Mouse (Mus musculus): ENCODE measurements around the gene Npas2. TPM values are rescaled to one million over a fixed set of nuclear protein-coding genes. Genes with fewer than 3 reads are reported as not detected.
A peak's percentile ranks its signal among the peaks of the same experiment; 100 is the strongest.

The Npas2 gene
- polyA plus RNA-seq, 1 experiment from 2014 or later, result 1.3 TPM

GRCm38 (mm10) chr1:39212982-39213381 is 19.5 kb downstream of the Npas2 start:
- no peak for DNase-seq (ENCODE audit: low spot score)

GRCm38 (mm10) chr1:39217584-39217983 is 24.1 kb downstream of the Npas2 start:
- no peak for DNase-seq (ENCODE audit: low spot score)

GRCm38 (mm10) chr1:39228401-39228800 is 34.9 kb downstream of the Npas2 start:
- no peak for DNase-seq (ENCODE audit: low spot score)

GRCm38 (mm10) chr1:39230021-39230420 is 36.5 kb downstream of the Npas2 start:
- no peak for DNase-seq (ENCODE audit: low spot score)

- no peak for DNase-seq (ENCODE audit: low spot score)
Observed at GRCm38 (mm10) chr1:39234815-39235449, 41.4 kb downstream of the Npas2 start.

- DNase-seq (ENCODE audit: low spot score), result no peak
Observed at GRCm38 (mm10) chr1:39237503-39238255, 44.1 kb downstream of the Npas2 start.

GRCm38 (mm10) chr1:39240860-39241584 is 47.5 kb downstream of the Npas2 start:
- no peak for DNase-seq (ENCODE audit: low spot score)

- no peak for DNase-seq (ENCODE audit: low spot score)
Observed at GRCm38 (mm10) chr1:39244726-39245125, 51.2 kb downstream of the Npas2 start.

GRCm38 (mm10) chr1:39251679-39252078 is 58.1 kb downstream of the Npas2 start:
- DNase-seq (ENCODE audit: low spot score), result no peak

- DNase-seq (ENCODE audit: low spot score), result peak; percentile 23
Observed at GRCm38 (mm10) chr1:39253771-39254170, 60.2 kb downstream of the Npas2 start.

GRCm38 (mm10) chr1:39256051-39256450 is 62.5 kb downstream of the Npas2 start:
- DNase-seq (ENCODE audit: low spot score), result no peak

- DNase-seq (ENCODE audit: low spot score), result no peak
Observed at GRCm38 (mm10) chr1:39256513-39257330, 63.2 kb downstream of the Npas2 start.

GRCm38 (mm10) chr1:39257331-39257594 is 63.7 kb downstream of the Npas2 start:
- no peak for DNase-seq (ENCODE audit: low spot score)

- DNase-seq (ENCODE audit: low spot score), result no peak
Observed at GRCm38 (mm10) chr1:39259668-39260067, 66.1 kb downstream of the Npas2 start.

- DNase-seq (ENCODE audit: low spot score), result no peak
Observed at GRCm38 (mm10) chr1:39260183-39260978, 66.8 kb downstream of the Npas2 start.

- no peak for DNase-seq (ENCODE audit: low spot score)
Observed at GRCm38 (mm10) chr1:39266843-39267512, 73.4 kb downstream of the Npas2 start.

- no peak for DNase-seq (ENCODE audit: low spot score)
Observed at GRCm38 (mm10) chr1:39272976-39273375, 79.4 kb downstream of the Npas2 start.

GRCm38 (mm10) chr1:39280391-39280790 is 86.9 kb downstream of the Npas2 start:
- no peak for DNase-seq (ENCODE audit: low spot score)

- DNase-seq (ENCODE audit: low spot score), result peak; percentile 70
Observed at GRCm38 (mm10) chr1:39280989-39281875, 87.7 kb downstream of the Npas2 start.
